Mouse (Mus musculus): ENCODE measurements around the gene Ccdc65. TPM values are rescaled to one million over a fixed set of nuclear protein-coding genes. Genes with fewer than 3 reads are reported as not detected.

The Ccdc65 gene
- polyA plus RNA-seq, 1 experiment from 2014 or later: 0.09 TPM

- no peak for DNase-seq (ENCODE audit: low spot score)
Measured at GRCm38 (mm10) chr15:98692171-98692715, 15.8 kb upstream of the Ccdc65 start.

GRCm38 (mm10) chr15:98695726-98696125 is 12.3 kb upstream of the Ccdc65 start:
- no peak for DNase-seq (ENCODE audit: low spot score)

GRCm38 (mm10) chr15:98696216-98696615 is 11.8 kb upstream of the Ccdc65 start:
- no peak for DNase-seq (ENCODE audit: low spot score)

GRCm38 (mm10) chr15:98699190-98700105 is 8.6 kb upstream of the Ccdc65 start:
- DNase-seq (ENCODE audit: low spot score): peak; percentile 87

GRCm38 (mm10) chr15:98704312-98704711 is 3.7 kb upstream of the Ccdc65 start:
- no peak for DNase-seq (ENCODE audit: low spot score)

- peak; percentile 77 for DNase-seq (ENCODE audit: low spot score)
Measured at GRCm38 (mm10) chr15:98710442-98710841, 2.4 kb downstream of the Ccdc65 start.

- DNase-seq (ENCODE audit: low spot score): no peak
Measured at GRCm38 (mm10) chr15:98714230-98714652, 6.2 kb downstream of the Ccdc65 start.

GRCm38 (mm10) chr15:98717301-98717700 is 9.3 kb downstream of the Ccdc65 start:
- DNase-seq (ENCODE audit: low spot score): no peak

GRCm38 (mm10) chr15:98722191-98722590 is 14.2 kb downstream of the Ccdc65 start:
- no peak for DNase-seq (ENCODE audit: low spot score)

- DNase-seq (ENCODE audit: low spot score): peak; percentile 46
Measured at GRCm38 (mm10) chr15:98722854-98723253, 14.8 kb downstream of the Ccdc65 start.

GRCm38 (mm10) chr15:98724441-98724840 is 16.4 kb downstream of the Ccdc65 start:
- no peak for DNase-seq (ENCODE audit: low spot score)

GRCm38 (mm10) chr15:98726079-98726478 is 18.1 kb downstream of the Ccdc65 start:
- no peak for DNase-seq (ENCODE audit: low spot score)

- no peak for DNase-seq (ENCODE audit: low spot score)
Measured at GRCm38 (mm10) chr15:98726746-98727145, 18.7 kb downstream of the Ccdc65 start.

- no peak for DNase-seq (ENCODE audit: low spot score)
Measured at GRCm38 (mm10) chr15:98727443-98728321, 19.7 kb downstream of the Ccdc65 start, which contains the start of gene Fkbp11. Gene Fkbp11 (minus strand): TSS chr15:98728198.

- no peak for DNase-seq (ENCODE audit: low spot score)
Measured at GRCm38 (mm10) chr15:98728366-98728765, 20.4 kb downstream of the Ccdc65 start.

GRCm38 (mm10) chr15:98729791-98730545 is 22.0 kb downstream of the Ccdc65 start:
- no peak for DNase-seq (ENCODE audit: low spot score)

GRCm38 (mm10) chr15:98730790-98731189 is 22.8 kb downstream of the Ccdc65 start:
- DNase-seq (ENCODE audit: low spot score): peak; percentile 21

- no peak for DNase-seq (ENCODE audit: low spot score)
Measured at GRCm38 (mm10) chr15:98732006-98732531, 24.1 kb downstream of the Ccdc65 start.

- DNase-seq (ENCODE audit: low spot score): no peak
Measured at GRCm38 (mm10) chr15:98733370-98733769, 25.4 kb downstream of the Ccdc65 start.

GRCm38 (mm10) chr15:98733976-98734566 is 26.1 kb downstream of the Ccdc65 start:
- no peak for DNase-seq (ENCODE audit: low spot score)

All from thymus, postnatal 0 days (tissue).